Mouse (Mus musculus): ENCODE results near the gene Dysf.

DNA sequence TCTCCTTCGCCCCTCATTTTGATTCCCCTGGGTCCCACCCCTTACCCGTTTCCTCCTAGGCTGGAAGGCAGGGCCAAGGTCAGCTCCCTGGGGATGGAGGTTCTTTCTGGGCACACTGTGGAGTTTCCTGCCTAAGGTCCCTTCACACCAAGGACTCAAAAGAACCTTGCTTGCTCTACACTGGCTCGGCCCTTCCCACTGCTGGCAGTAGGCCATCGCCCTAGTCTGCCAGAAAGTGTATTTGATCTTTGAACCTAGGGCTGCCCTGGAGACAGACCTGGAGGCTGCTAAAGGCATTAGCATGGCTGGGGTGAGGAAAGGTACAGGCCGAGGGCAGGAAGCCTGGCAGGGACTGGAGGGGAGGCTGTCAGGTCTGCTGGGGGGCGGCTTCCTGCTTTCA, 225.4 kb downstream of the Dysf start:
- TF ChIP-seq CTCF (IDR thresholded peaks at IDR 0.05; ENCODE audit: extremely low read depth, insufficient read depth, insufficient read length, insufficient replicate concordance): no peak
- no peak for TF ChIP-seq POLR2A (IDR thresholded peaks at IDR 0.05; ENCODE audit: low read depth, low read length)
